Mouse (Mus musculus) gastrocnemius, postnatal 4 days (tissue): ENCODE measurements around the gene Adk. TPM values are rescaled to one million over a fixed set of nuclear protein-coding genes. Genes with fewer than 3 reads are reported as not detected.
"Not testable (repeated sequence)": the region's sequence is repeated elsewhere in the genome, so short reads cannot be mapped to it uniquely, and the experiment has no call there.

Experiments used
- DNase-seq, 2 experiments: peaks; one replicate each; pipeline ENCODE4 v3.0.0; 2021 to 2022; ENCODE audit warnings: low spot score in 2 of 2, mixed read lengths in 2 of 2
- total RNA-seq, 2 experiments: library from RNA; stranded (reverse); gene quantifications; 2 replicates each; pipeline ENCODE4 v1.2.3; 2021

Adk gene
- total RNA-seq, 2 experiments from 2014 or later: 40.6 to 57.3 TPM

GRCm38 (mm10) chr14:21474593-21475132, 422.3 kb downstream of the Adk start:
- DNase-seq: not testable (repeated sequence)

- no peak for DNase-seq
Measured at GRCm38 (mm10) chr14:21477181-21477580, 424.8 kb downstream of the Adk start.

GRCm38 (mm10) chr14:21479566-21479965, 427.2 kb downstream of the Adk start:
- DNase-seq: no peak

- no peak for DNase-seq
Measured at GRCm38 (mm10) chr14:21480191-21480590, 427.8 kb downstream of the Adk start.

DNA sequence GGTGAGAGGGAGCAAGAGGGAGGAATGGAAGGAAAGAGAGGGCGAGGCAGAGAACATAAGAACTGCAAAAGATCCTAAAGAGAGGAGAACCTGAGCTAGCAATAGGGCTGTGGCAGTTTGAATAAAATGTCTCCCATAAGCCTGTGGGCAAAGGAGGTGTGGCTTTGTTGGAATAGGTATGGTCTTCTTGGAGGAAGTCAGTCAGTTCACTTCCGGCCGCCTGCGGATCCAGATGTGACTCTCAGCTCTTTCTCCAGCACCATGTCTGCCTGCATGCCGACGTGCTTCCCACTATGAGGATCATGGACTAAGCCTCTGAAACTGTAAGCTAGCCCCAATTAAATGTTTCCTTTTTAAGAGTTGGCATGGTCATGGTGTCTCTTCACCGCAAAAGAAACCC, 428.9 kb downstream of the Adk start, which contains the start of gene Kat6b:
TSS of gene Kat6b (plus strand) at position 204 of the 400 bp plus-strand sequence.
- DNase-seq: no peak

- DNase-seq: no peak
Measured at GRCm38 (mm10) chr14:21484199-21484598, 431.8 kb downstream of the Adk start.

DNA sequence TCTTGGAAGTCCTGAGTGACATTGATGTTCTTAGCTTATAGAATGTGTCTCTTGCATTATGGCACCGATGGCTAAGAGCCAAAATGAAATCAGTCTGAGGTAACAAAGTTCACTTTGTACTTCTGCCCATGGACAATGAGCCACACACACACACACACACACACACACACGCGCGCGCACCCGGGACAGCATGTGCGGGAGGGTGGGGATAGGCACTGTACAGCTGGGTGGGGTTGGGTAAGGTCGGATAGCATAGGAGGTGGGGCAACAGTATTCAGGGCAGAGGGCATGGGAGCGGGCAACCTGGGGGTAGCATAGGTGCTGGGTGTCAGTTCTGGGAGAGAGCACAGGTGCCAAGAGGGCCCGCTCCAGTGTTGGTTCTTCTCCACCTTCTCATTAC, 432.3 kb downstream of the Adk start:
- DNase-seq: no peak

DNA sequence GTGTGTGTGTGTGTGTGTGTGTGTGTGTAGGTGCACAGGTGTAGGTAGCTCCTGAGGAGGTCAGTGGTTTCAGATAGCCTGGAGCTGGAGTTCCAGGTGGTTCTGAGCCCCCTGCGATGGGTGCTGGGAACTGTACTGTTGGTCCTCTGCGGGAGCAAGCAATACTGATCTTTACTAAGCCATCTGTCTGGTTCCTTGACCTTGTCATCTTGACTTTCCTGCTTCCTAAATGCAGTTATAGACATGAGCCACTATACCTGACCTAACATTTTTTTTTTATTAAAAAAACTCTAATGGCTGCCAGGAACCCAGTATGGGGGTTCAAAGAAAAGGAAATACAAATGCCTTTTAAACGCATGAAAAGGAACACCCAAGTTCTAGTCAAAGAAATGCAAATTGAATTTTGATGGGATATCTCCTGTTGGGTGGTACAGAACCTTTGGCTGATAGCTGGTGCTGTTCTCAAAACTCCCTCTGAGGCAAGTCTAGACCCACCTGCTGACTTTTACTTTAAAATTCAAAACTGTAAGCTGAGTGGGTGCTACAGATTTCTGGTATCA, 433.7 kb downstream of the Adk start:
- no peak for DNase-seq

GRCm38 (mm10) chr14:21487135-21487534, 434.8 kb downstream of the Adk start:
- not testable (repeated sequence) for DNase-seq

GRCm38 (mm10) chr14:21488426-21489115, 436.2 kb downstream of the Adk start:
- not testable (repeated sequence) for DNase-seq

DNA sequence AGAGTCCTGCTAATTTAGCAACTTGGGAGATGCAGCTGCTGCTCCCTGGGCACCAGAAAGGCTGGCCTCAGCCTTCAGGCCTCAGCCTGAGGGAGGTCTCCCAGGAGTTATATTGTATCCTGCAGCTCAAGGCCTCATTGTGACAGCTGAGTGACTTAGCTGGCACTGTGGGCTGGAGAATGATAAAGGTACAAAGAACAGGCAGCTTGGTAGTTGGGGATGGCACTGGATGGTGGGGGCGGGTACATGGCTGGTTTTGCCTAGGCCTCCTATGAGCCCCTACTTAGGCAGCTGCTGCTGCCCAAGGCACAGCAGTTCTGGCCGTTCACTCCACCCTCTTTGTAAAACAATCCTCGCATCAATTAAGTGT, 436.7 kb downstream of the Adk start:
- DNase-seq: no peak

- DNase-seq: no peak
Measured at GRCm38 (mm10) chr14:21490141-21490540, 437.8 kb downstream of the Adk start.

Other genes starting within 250 kb of the Adk start
- 10 to 100 TPM; 25.8 to 28.2 TPM for gene Plau, start 215.9 kb upstream of the Adk start, total RNA-seq
- 100 to 1,000 TPM; 132 to 140 TPM for gene Vcl, start 123.2 kb upstream of the Adk start, total RNA-seq
- gene Ap3m1, start 66 bp upstream of the Adk start, total RNA-seq: 10 to 100 TPM; 58.0 to 58.7 TPM